In the genomic region with DNA sequence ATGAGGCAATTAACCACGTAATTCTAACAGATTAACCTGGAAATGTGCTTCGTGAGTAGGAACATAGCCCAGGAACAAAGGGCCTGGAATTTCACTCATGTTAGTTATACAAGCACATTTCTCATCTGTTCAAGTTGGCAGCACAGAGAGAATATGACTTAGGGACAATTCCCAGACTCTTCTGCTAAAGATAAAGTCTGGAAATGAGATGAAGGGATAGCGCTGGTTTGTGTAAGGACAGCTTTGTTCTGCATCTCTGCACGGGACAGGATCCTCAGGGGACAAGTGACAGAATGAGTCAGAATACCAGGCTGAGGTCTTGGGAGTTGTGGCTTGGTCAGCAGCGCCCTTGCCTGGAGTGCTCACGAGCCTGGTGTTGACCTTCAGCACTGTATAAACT, we compare ENCODE assay signal across 12 mouse cellular contexts.
"Had no signal": no experiment of that assay in that cellular context is flagged by ENCODE, and none has a peak within 500 bp of the region (broad histone marks: within the 10 kb centered on the region; RNA-seq: fewer than 3 reads in every experiment).

No protein-coding gene starts in this region.

- H3K27me3 ChIP-seq: liver, embryonic 15.5 days had no signal

- H3K4me3 ChIP-seq: limb, embryonic 10.5 days; liver, embryonic 15.5 days; midbrain, embryonic 10.5 days; neural tube, embryonic 13.5 days had no signal

- H3K27ac ChIP-seq: kidney, postnatal 0 days; limb, embryonic 10.5 days; liver, embryonic 15.5 days; midbrain, embryonic 10.5 days; neural tube, embryonic 13.5 days had no signal

- H3K36me3 ChIP-seq: limb, embryonic 10.5 days; liver, embryonic 15.5 days; midbrain, embryonic 10.5 days; neural tube, embryonic 13.5 days had no signal

- ATAC-seq: midbrain, embryonic 16.5 days had no signal

- H3K9ac ChIP-seq: liver, embryonic 15.5 days; neural tube, embryonic 13.5 days had no signal

- DNase-seq: kidney, postnatal 36 days; lung, adult 2 months; lung, postnatal 36 days; retina, postnatal 1 day; thymus, postnatal 4 days had no signal

- H3K9me3 ChIP-seq: limb, embryonic 10.5 days; liver, embryonic 15.5 days; midbrain, embryonic 10.5 days; neural tube, embryonic 13.5 days had no signal

- H3K4me2 ChIP-seq: liver, embryonic 11.5 days; liver, embryonic 15.5 days; neural tube, embryonic 13.5 days had no signal

- H3K4me1 ChIP-seq: liver, embryonic 15.5 days had no signal
